Mouse (Mus musculus) spleen, postnatal 4 days (tissue): Measurements from ENCODE around the gene Rinl.
A peak's percentile ranks its signal among the peaks of the same experiment; 100 is the strongest.

Source experiments
- DNase-seq, 2 experiments: peaks; one replicate each; pipeline ENCODE4 v3.0.0; 2022; ENCODE audit warnings: low spot score in 2 of 2

The Rinl gene

GRCm38 (mm10) chr7:28809401-28810089 lies 20.8 kb downstream of the Rinl start:
- peak; percentile 62 to 81 for DNase-seq

GRCm38 (mm10) chr7:28810107-28811066 lies 21.6 kb downstream of the Rinl start:
- peak; percentile 99 to 100 for DNase-seq

- DNase-seq: peak; percentile 92 to 97
These were observed 22.5 kb downstream of the Rinl start for GRCm38 (mm10) chr7:28811228-28811627.

GRCm38 (mm10) chr7:28811640-28812275 lies 23.0 kb downstream of the Rinl start:
- DNase-seq: no peak

GRCm38 (mm10) chr7:28812436-28812835 lies 23.7 kb downstream of the Rinl start:
- no peak for DNase-seq

- no peak for DNase-seq
These were observed 24.2 kb downstream of the Rinl start for GRCm38 (mm10) chr7:28812949-28813348.

- no peak for DNase-seq
These were observed 25.7 kb downstream of the Rinl start for GRCm38 (mm10) chr7:28814306-28815034.

- DNase-seq: no peak
These were observed 26.5 kb downstream of the Rinl start for GRCm38 (mm10) chr7:28815230-28815629.

- DNase-seq: no peak
These were observed 27.4 kb downstream of the Rinl start for GRCm38 (mm10) chr7:28816201-28816600.

- DNase-seq: no peak
These were observed 28.2 kb downstream of the Rinl start for GRCm38 (mm10) chr7:28816920-28817319.

- DNase-seq: no peak
These were observed 28.8 kb downstream of the Rinl start for GRCm38 (mm10) chr7:28817524-28817923.

GRCm38 (mm10) chr7:28817957-28818356 lies 29.2 kb downstream of the Rinl start:
- DNase-seq: no peak

- DNase-seq: peak in 1 of 2 experiments; percentile 65
These were observed 29.7 kb downstream of the Rinl start for GRCm38 (mm10) chr7:28818436-28818835.

GRCm38 (mm10) chr7:28818861-28819452 lies 30.2 kb downstream of the Rinl start:
- DNase-seq: no peak

- DNase-seq: no peak
These were observed 30.8 kb downstream of the Rinl start for GRCm38 (mm10) chr7:28819571-28819970.

- DNase-seq: no peak
These were observed 31.8 kb downstream of the Rinl start for GRCm38 (mm10) chr7:28820358-28821260.

- no peak for DNase-seq
These were observed 32.6 kb downstream of the Rinl start for GRCm38 (mm10) chr7:28821261-28821831.

- no peak for DNase-seq
These were observed 33.8 kb downstream of the Rinl start for GRCm38 (mm10) chr7:28822556-28822955.

- no peak for DNase-seq
These were observed 34.5 kb downstream of the Rinl start for GRCm38 (mm10) chr7:28822993-28823903.
